ENCODE assay signal across 6 mouse cellular contexts in genomic region chr9:102913597-102913996, GRCm38 (mm10).
DNase-seq lines count a peak whose midpoint lies in the region; ATAC-seq and TF ChIP-seq lines count a peak whose summit lies in the region.
"Not testable (repeated sequence)": the region's sequence is repeated elsewhere in the genome, so short reads cannot be mapped to it uniquely, and the experiment has no call there.

No protein-coding gene starts in this region.

- TF ChIP-seq POLR2A in CH12.LX (IDR thresholded peaks at IDR 0.05; ENCODE audit: low read depth, low read length) = not testable (repeated sequence)

- peak; percentile 91 for ATAC-seq in granulocyte monocyte progenitor cell, adult 5-6 weeks (replicated peaks; ENCODE audit: poor library complexity, severe bottlenecking)
- ATAC-seq in heart, embryonic 13.5 days (ENCODE audit: extremely low read depth, insufficient number of reproducible peaks, low FRiP score, low TSS enrichment); heart, postnatal 0 days (ENCODE audit: insufficient read depth, low read depth); lung, embryonic 15.5 days (ENCODE audit: borderline replicate concordance, extremely low read depth, low FRiP score, low TSS enrichment): not testable (repeated sequence)
- peak; percentile 95 for ATAC-seq in megakaryocyte, adult 5-6 weeks (ENCODE audit: poor library complexity, severe bottlenecking)

- not testable (repeated sequence) for H3K4me2 ChIP-seq in CH12.LX (ENCODE audit: insufficient read depth, low read depth, poor library complexity, severe bottlenecking); heart, embryonic 13.5 days; heart, postnatal 0 days (ENCODE audit: low read depth, low read length); lung, embryonic 15.5 days

- H3K9me3 ChIP-seq in CH12.LX (replicated peaks; ENCODE audit: low read length); heart, embryonic 13.5 days; heart, postnatal 0 days (replicated peaks; ENCODE audit: control insufficient read depth, low read length); lung, embryonic 15.5 days: not testable (repeated sequence)

- not testable (repeated sequence) for H3K27ac ChIP-seq in CH12.LX (ENCODE audit: insufficient read depth, low read depth)
- H3K27ac ChIP-seq in heart, embryonic 13.5 days (replicated peaks) = peak overlapping the region; percentile 66
- H3K27ac ChIP-seq in heart, postnatal 0 days (ENCODE audit: low read depth) = peak overlapping the region; percentile 10; the same call in 1 of the 2 replicates
- peak overlapping the region; percentile 46; the same call in 1 of the 2 replicates for H3K27ac ChIP-seq in lung, embryonic 15.5 days

- WGBS in heart, embryonic 13.5 days = 89% methylated on average over 3 of the region's 3 CpGs
- WGBS in heart, postnatal 0 days = 83% methylated on average over 3 of the region's 3 CpGs
- WGBS in lung, embryonic 15.5 days = 86% methylated on average over 3 of the region's 3 CpGs

- dilution Hi-C loops in CH12.LX (cut with MboI; ENCODE audit: extremely low pct_ligation_motif_present, extremely low pct_unique_long_range_greater_than_20kb, low sequenced_read_pairs) = not testable (repeated sequence)

- peak; percentile 15 for DNase-seq in CH12.LX (ENCODE audit: extremely low read depth)
- DNase-seq in heart, postnatal 0 days (ENCODE audit: low spot score) = not testable (repeated sequence)

- H3K79me2 ChIP-seq in CH12.LX (replicated peaks; ENCODE audit: control insufficient read depth, extremely low read depth, insufficient read depth, poor library complexity, severe bottlenecking) = not testable (repeated sequence)

- in situ Hi-C loops in CH12.LX (cut with MboI; ENCODE audit: low pct_ligation_motif_present, low pct_unique_long_range_greater_than_20kb, low sequenced_read_pairs) = not testable (repeated sequence)

- H3K4me1 ChIP-seq in CH12.LX (ENCODE audit: control insufficient read depth in 1 of 2, insufficient read depth in 2 of 2) = not testable (repeated sequence)
- peaks cover 29% of the 10 kb centered on the region for H3K4me1 ChIP-seq in heart, embryonic 13.5 days
- peaks cover 24% of the 10 kb centered on the region for H3K4me1 ChIP-seq in heart, postnatal 0 days (ENCODE audit: control insufficient read depth, insufficient read depth)
- H3K4me1 ChIP-seq in lung, embryonic 15.5 days = peaks cover 14% of the 10 kb centered on the region

- not testable (repeated sequence) for H3K4me3 ChIP-seq in CH12.LX (replicated peaks in 1 of 3; ENCODE audit: low read depth in 2 of 3, low read length in 2 of 3, poor library complexity in 1 of 3); heart, embryonic 13.5 days; heart, postnatal 0 days (ENCODE audit: low read depth, low read length); lung, embryonic 15.5 days

- not testable (repeated sequence) for H3K27me3 ChIP-seq in CH12.LX (replicated peaks); heart, embryonic 13.5 days (replicated peaks); heart, postnatal 0 days (ENCODE audit: control insufficient read depth, insufficient read depth, low read length); lung, embryonic 15.5 days

- not testable (repeated sequence) for TF ChIP-seq CTCF in CH12.LX (conservative IDR thresholded peaks at IDR 0.05 in 1 of 2, IDR thresholded peaks at IDR 0.05 in 1 of 2; ENCODE audit: low read depth in 2 of 2, low read length in 2 of 2); heart, postnatal 0 days (IDR thresholded peaks at IDR 0.05; ENCODE audit: low read depth)

- not testable (repeated sequence) for TF ChIP-seq EP300 in CH12.LX (IDR thresholded peaks at IDR 0.05; ENCODE audit: low read length); heart, postnatal 0 days (IDR thresholded peaks at IDR 0.05; ENCODE audit: low read depth)

- H3K36me3 ChIP-seq in CH12.LX (replicated peaks in 1 of 2; ENCODE audit: control insufficient read depth in 1 of 2, insufficient read depth in 1 of 2, low read length in 1 of 2) = peaks cover 0 to 15% of the 10 kb centered on the region in 2 experiments
- H3K36me3 ChIP-seq in heart, embryonic 13.5 days = peaks cover 47% of the 10 kb centered on the region
- peaks cover 18% of the 10 kb centered on the region for H3K36me3 ChIP-seq in heart, postnatal 0 days (replicated peaks; ENCODE audit: control insufficient read depth, insufficient read depth, low read length)
- H3K36me3 ChIP-seq in lung, embryonic 15.5 days = peaks cover 27% of the 10 kb centered on the region

- not testable (repeated sequence) for TF ChIP-seq RAD21 in CH12.LX (IDR thresholded peaks at IDR 0.05; ENCODE audit: low read depth, low read length)

- H3K9ac ChIP-seq in CH12.LX (ENCODE audit: insufficient read depth, low read depth); heart, embryonic 13.5 days; heart, postnatal 0 days (replicated peaks; ENCODE audit: low read depth, low read length); lung, embryonic 15.5 days: not testable (repeated sequence)

TF ChIP-seq in CH12.LX, 34 proteins besides CTCF, POLR2A, EP300 and RAD21:
- peak; percentile 40; the same call in 1 of the 2 replicates for TF ChIP-seq IRF4 (IDR thresholded peaks at IDR 0.05; ENCODE audit: low read depth, low read length)
